ENCODE assay signal across 29 mouse cellular contexts in the genomic region with DNA sequence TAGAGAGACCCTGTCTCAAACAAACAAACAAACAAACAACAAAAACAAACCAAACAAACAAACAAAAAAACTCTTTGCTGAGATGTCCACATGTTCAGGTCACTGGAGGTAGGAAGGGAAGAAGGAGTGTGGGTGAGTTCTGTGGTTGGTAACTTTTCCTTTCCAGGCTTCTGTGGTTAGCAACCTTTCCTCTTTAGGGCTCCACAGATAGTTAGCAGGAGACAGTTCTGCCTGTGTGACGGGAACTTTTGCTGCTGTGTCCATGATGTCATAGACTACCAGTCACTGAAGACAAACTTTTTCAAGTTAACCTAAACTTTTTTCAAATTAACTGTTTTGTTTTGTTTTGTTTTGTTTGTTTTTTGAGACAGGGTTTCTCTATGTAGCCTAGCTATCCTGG. TPM values are rescaled to one million over a fixed set of nuclear protein-coding genes. Genes with fewer than 3 reads are reported as not detected.
DNase-seq lines count a peak whose midpoint lies in the region; ATAC-seq and TF ChIP-seq lines count a peak whose summit lies in the region.
"Had no signal": no experiment of that assay in that cellular context is flagged by ENCODE, and none has a peak within 500 bp of the region (broad histone marks: within the 10 kb centered on the region; RNA-seq: fewer than 3 reads in every experiment).

No protein-coding gene starts in this region.

- H3K27me3 ChIP-seq in forebrain, postnatal 0 days (ENCODE audit: insufficient read depth, low read length), result no peaks in the 10 kb centered on the region
- H3K27me3 ChIP-seq: CH12.LX; embryonic facial prominence, embryonic 13.5 days; embryonic facial prominence, embryonic 15.5 days; forebrain, embryonic 12.5 days; Patski had no signal

- peak; percentile 70 for DNase-seq in 416B (ENCODE audit: low read depth)
- no peak for DNase-seq in forebrain, postnatal 0 days
- no peak for DNase-seq in natural killer cell, adult 2 months (ENCODE audit: low spot score in 2 of 2)
- no peak for DNase-seq in ovary, postnatal 14 days (ENCODE audit: low spot score)
- DNase-seq: adrenal gland, adult 8-10 months; adrenal gland, postnatal 14 days; adrenal gland, postnatal 36 days; B cell, adult 2 months; cerebellum, adult 11-12 months; cerebellum, adult 2 months; cerebellum, adult 9-10 months; cerebellum, postnatal 10 days; cerebellum, postnatal 25 days; embryo, embryonic 11 days had no signal

- ATAC-seq in common myeloid progenitor, adult 5-6 weeks (replicated peaks; ENCODE audit: low read depth, poor library complexity, severe bottlenecking), result peak; percentile 88
- ATAC-seq in hematopoietic stem cell, adult 5-6 weeks (replicated peaks in 1 of 2; ENCODE audit: insufficient read depth in 1 of 2, low FRiP score in 2 of 2, low TSS enrichment in 1 of 2, low read depth in 1 of 2, poor library complexity in 2 of 2, severe bottlenecking in 2 of 2), result peak; percentile 68 to 89; a peak in 3 of 4 replicates
- peak; percentile 93 for ATAC-seq in megakaryocyte progenitor cell, adult 5-6 weeks (replicated peaks; ENCODE audit: poor library complexity)
- no peak for ATAC-seq in forebrain, postnatal 0 days
- ATAC-seq: activated CD4-positive, CD25-positive, alpha-beta regulatory T cell, adult 4 months; CD4-positive, CD25-positive, alpha-beta regulatory T cell, adult 4 months; forebrain, embryonic 14.5 days; forebrain, embryonic 16.5 days; Patski had no signal

- no peaks in the 10 kb centered on the region for H3K4me1 ChIP-seq in forebrain, postnatal 0 days (ENCODE audit: insufficient read depth)
- H3K4me1 ChIP-seq: embryonic facial prominence, embryonic 13.5 days; embryonic facial prominence, embryonic 15.5 days; forebrain, embryonic 10.5 days; forebrain, embryonic 12.5 days had no signal

- H3K36me3 ChIP-seq in forebrain, postnatal 0 days (ENCODE audit: insufficient read depth), result no peaks in the 10 kb centered on the region
- H3K36me3 ChIP-seq: embryonic facial prominence, embryonic 13.5 days; embryonic facial prominence, embryonic 15.5 days; forebrain, embryonic 10.5 days; forebrain, embryonic 12.5 days; G1E had no signal

- WGBS in forebrain, postnatal 0 days, result 81% methylated on average over 1 of the region's 1 CpGs

- H3K9ac ChIP-seq in forebrain, postnatal 0 days, result no peak overlapping the region
- H3K9ac ChIP-seq: embryonic facial prominence, embryonic 13.5 days; embryonic facial prominence, embryonic 15.5 days; forebrain, embryonic 12.5 days had no signal

- TF ChIP-seq CTCF in forebrain, postnatal 0 days (IDR thresholded peaks at IDR 0.05; ENCODE audit: low read depth), result no peak

- no peaks in the 10 kb centered on the region for H3K9me3 ChIP-seq in forebrain, postnatal 0 days (ENCODE audit: low read length)
- H3K9me3 ChIP-seq: embryonic facial prominence, embryonic 13.5 days; embryonic facial prominence, embryonic 15.5 days; forebrain, embryonic 10.5 days; forebrain, embryonic 12.5 days; G1E had no signal

- no peak overlapping the region for H3K4me2 ChIP-seq in forebrain, postnatal 0 days (ENCODE audit: low read depth)
- H3K4me2 ChIP-seq: embryonic facial prominence, embryonic 13.5 days; embryonic facial prominence, embryonic 15.5 days; forebrain, embryonic 12.5 days had no signal

- no peak overlapping the region for H3K4me3 ChIP-seq in forebrain, postnatal 0 days (ENCODE audit: low read depth, low read length)
- H3K4me3 ChIP-seq: embryonic facial prominence, embryonic 13.5 days; embryonic facial prominence, embryonic 15.5 days; erythroblast, embryonic 14.5 days; forebrain, embryonic 10.5 days; forebrain, embryonic 12.5 days had no signal

- no peak overlapping the region for H3K27ac ChIP-seq in forebrain, postnatal 0 days (ENCODE audit: low read depth, low read length)
- H3K27ac ChIP-seq: embryonic facial prominence, embryonic 13.5 days; embryonic facial prominence, embryonic 15.5 days; forebrain, embryonic 10.5 days; forebrain, embryonic 12.5 days had no signal

RNA-seq across cellular contexts. Expression of gene Dse, which starts 8.2 kb away (rescaled TPM):
- total RNA-seq in common myeloid progenitor, adult 5-6 weeks (2017), result 0.87 and 1.9 TPM in 2 replicates
- 1.8 and 2.4 TPM in 2 replicates for total RNA-seq in hematopoietic stem cell, adult 5-6 weeks (2017)
- total RNA-seq in megakaryocyte progenitor cell, adult 5-6 weeks (2015), result 1.1 and 1.3 TPM in 2 replicates
- 0.79 and 0.91 TPM in 2 replicates for total RNA-seq in megakaryocyte progenitor cell, adult 5-6 weeks (2017)
- total RNA-seq in forebrain, postnatal 0 days (2014; rRNA removed), result 14.1 and 19.5 TPM in 2 replicates
- 4.8 and 5.6 TPM in 2 replicates for polyA plus RNA-seq in forebrain, postnatal 0 days (2015; fragmentation: Nextera tagmentation; extraction: Ambion mirVana)
- polyA plus RNA-seq: erythroblast, embryonic 14.5 days; G1E had no signal
